Mouse (Mus musculus): Measurements from ENCODE around the gene Smok2b.
"Not testable (repeated sequence)": the region's sequence is repeated elsewhere in the genome, so short reads cannot be mapped to it uniquely, and the experiment has no call there.

Gene Smok2b

DNA sequence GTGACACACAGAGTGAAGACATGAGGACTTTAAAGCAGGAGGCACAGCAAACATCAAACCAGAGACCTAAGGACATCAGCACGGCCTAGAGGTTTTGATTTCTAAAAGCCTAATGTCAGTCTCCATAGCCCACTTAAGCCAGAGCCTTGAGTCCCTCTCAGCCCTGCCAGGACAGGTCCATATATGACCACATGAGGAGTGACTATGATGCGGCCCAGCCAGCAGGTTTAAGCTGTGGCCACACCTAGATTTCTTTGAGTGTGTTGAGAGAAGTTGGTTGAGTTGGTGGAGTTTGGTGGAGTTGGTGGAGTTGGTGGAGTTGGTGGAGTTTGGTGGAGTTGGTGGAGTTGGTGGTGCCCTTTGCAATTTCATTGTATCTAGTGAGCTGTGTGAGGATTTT, at the start of gene Smok2b:
Smok2b (plus strand) TSS at position 301 of the 400 bp plus-strand sequence.
- not testable (repeated sequence) for DNase-seq (ENCODE audit: low spot score)

DNA sequence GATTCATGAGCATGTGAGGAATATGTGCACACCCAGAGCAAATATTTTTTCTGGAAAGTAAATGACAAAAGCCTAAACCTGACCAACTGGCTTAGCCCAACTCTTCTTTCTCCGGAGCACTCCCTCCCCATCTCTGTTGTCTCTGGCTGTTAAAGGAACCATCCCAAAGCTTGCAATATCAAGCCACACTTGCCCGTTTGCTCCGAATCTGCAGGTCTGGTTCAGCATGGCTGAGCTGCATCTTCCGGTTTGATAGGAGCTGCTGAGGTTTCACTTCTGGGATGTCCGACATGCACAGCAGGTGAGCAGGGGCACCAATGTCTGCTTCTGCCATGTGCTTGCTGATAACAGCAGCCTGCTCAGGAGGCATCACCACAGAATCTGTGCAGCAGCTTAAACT, 49.6 kb upstream of the Smok2b start:
- not testable (repeated sequence) for DNase-seq (ENCODE audit: low spot score)

DNA sequence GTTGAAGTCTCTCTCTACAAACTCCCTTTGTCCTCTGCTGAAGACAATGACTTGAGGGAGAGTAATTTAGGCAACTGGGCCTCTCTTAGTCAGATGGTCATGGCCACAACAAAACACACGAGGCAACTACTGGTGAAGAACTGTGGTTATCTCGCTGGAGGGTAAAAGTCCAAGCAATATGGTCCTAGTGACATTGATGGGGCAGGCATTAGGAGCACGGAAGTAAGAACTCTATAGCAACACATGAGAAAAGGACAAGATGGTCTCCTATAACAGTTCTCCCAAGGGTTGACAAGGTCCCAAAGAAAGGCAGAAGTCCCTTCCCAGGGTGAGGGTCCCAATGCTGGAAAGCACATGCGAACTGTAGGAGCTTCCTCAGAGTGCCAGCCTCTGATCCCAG, 47.3 kb upstream of the Smok2b start:
- DNase-seq (ENCODE audit: low spot score): not testable (repeated sequence)

DNA sequence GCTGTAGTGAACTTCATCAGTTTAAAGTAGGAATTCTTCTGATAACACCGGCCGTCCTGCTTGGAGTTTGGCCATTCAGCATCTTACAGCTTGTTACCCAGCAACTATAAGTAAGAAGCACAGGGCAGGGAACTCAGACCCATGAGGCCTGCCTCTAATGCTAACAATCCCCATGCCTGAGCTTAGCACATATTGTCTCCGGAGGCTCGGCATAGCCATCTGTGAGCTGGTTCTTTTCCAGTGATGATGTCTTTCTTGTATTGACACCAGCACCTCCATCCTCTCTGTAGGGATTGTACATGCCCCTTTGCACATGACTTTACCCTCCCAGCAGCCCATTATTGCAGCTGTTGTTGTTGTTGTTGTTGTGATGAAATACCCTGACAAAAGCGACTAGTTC, 45.5 kb upstream of the Smok2b start:
- not testable (repeated sequence) for DNase-seq (ENCODE audit: low spot score)

DNA sequence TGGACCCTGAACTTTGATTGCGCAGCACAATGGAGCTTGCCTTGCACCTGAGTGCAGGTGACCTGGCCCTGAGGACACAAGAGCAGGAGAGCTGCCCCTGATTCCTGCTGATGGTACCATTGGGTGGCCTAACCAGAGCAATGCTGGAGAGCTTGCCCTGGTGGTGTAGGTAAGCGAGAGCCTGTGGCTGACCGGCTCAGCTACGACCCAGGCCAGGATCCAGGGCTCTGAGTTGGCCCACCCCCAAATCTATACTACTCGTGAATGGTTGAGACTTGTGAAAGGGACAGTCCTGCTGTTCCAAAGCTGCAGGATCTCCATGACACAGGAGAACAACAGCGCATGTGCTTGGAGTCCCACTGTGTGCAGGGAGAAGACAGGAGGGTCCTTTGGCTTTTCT, 43.5 kb upstream of the Smok2b start:
- not testable (repeated sequence) for DNase-seq (ENCODE audit: low spot score)

DNA sequence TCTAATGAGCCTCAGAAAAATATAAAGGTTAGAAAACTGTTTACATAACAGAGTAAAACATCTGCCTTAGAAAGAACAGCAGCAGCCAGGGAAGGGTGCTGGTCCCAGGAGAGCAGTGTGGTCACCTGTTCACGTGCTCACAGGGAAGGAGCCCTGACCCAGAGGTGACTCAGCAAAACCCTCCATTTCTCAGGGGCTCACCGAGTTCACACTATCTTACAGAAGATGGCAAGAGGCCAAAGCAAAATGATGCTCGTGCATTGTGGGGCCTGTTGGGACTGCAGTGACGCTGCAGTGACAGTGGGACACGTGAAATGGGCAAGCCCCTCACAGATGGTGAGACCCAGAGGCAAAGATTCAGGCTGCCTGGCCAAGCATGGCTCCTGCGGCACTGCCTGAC, 42.4 kb upstream of the Smok2b start:
- not testable (repeated sequence) for DNase-seq (ENCODE audit: low spot score)

DNA sequence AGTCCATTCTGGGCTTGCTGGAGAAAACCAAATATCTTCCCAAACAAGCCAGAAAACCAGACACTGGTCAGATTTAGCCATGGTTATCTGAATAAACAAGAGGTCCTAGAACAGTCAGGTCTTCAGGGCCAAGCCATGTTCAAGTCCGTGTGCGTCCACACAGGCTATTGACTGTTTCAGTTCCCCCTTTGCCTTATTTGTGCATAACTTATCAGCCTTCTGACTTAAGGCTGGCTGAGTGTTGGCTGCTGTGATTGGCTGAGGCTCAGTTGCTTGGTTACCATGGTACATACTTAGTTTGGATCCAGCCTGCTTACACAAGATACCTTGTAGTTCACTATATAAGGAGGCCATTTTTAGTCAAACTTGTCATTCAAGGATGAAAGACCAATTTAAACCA, 41.2 kb upstream of the Smok2b start:
- not testable (repeated sequence) for DNase-seq (ENCODE audit: low spot score)

DNA sequence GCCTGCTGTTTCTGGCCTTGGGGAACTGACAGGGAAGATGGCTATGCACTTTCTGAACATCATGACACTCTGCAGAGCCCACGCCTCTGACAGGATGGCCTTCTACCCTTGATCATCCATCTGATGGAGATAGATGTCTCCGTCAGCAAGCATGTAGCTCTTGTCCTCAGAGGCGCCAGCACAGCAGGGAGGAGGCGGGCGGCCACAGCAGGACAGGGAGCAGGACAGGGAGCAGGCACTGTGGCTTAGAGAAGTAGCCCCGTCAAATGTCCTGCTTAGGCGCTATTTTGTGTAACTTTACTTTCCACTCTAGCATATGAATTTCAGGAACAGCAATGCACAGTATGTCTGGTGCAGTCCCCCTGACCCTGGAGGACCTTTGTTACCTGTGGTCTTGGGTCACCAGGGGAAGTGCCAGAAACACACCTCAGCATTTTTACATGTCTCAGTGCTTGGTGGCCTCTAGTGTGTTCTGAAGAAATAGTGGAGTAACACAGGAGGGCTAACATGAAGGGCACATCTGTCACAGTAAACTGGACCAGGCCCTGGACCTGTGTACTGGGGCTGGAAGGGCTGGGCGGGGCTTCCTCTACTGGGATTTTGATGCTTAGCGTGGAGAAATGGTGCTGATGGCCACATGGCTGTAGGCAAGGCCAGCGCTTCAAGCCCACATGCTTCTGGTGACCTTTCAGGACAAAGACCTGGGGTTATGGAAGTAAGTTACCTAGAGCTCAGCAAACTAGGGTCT, 39.0 kb upstream of the Smok2b start:
- DNase-seq (ENCODE audit: low spot score): not testable (repeated sequence)

DNA sequence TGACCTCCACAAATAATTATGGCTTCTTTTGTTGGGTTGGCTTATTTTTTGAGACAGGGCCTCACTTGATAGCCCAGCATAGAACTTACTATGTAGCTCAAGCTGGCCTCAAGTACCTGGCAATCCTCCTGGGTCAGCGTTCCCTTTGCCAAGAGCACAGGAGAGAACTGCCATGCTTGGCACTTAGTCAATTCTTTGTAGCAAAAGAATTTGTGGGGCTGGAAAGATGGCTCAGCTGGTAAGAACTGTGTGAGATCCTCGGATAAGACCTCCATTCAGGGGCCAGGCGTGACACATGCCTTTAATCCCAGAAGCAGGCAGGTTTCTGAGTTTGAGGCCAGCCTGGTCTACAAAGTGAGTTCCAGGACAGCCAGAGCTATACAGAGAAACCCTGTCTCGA, 33.6 kb upstream of the Smok2b start:
- not testable (repeated sequence) for DNase-seq (ENCODE audit: low spot score)

DNA sequence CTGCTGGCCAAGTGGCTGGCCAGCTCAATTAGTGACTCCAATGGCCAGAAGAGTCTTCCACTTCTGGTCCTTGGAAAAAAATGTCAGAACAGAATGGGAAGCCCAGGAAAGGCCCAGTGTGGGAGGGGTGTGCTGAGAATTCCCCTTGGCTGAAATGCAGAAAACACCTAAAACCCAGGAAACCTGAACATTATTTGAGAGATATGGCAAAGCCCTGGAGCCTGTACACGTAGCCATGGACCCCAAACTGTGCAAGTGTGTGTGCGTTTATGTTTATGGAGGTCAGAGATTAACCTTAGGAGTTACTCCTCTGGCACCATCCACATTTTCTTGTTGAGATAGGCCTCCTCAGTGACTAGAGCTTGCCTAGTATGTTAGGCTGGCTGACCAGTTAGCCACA, 31.2 kb upstream of the Smok2b start:
- DNase-seq (ENCODE audit: low spot score): not testable (repeated sequence)

DNA sequence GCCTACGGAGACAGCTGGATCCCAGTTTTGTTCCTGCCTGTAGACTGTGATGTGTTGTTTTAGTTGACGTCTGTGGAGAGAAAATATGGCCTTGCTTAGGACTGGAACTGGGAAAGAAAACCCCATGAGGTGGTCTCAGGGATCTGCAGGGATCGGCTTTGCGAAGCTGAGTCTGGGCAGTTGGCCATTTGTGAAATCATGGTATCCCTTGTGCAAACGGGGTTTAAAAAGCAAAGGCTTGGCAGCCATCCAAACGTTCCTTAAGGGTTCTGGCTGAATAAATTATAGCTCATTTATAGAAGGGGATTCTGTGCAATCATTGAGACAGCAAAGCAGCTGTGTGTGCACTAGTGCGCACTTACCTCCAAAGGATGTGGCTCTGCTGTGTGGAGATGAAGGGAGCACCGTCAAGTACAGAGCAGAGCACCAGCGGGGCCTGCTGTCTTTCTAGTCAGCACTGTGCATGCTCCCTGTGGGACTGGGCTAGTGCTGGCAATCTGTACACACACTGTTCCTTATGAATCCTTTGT, 30.1 kb upstream of the Smok2b start:
- not testable (repeated sequence) for DNase-seq (ENCODE audit: low spot score)

DNA sequence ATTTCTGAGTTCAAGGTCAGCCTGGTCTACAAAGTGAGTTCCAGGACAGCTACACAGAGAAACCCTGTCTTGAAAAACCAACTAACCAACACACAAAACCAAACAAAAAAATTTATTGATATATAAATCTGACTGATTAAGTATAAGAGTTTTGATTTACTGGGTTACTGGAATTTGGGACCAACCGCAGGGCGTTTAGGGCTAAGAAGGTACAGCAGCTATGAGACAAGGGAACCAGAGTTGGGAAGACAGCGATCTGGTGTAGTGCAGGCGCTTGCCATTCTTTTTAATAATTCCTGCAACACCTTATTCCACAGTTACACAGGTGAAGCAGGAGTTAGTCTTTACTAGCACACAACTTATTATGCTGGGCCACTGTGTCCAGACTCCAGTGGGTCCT, 28.5 kb upstream of the Smok2b start:
- DNase-seq (ENCODE audit: low spot score): not testable (repeated sequence)

DNA sequence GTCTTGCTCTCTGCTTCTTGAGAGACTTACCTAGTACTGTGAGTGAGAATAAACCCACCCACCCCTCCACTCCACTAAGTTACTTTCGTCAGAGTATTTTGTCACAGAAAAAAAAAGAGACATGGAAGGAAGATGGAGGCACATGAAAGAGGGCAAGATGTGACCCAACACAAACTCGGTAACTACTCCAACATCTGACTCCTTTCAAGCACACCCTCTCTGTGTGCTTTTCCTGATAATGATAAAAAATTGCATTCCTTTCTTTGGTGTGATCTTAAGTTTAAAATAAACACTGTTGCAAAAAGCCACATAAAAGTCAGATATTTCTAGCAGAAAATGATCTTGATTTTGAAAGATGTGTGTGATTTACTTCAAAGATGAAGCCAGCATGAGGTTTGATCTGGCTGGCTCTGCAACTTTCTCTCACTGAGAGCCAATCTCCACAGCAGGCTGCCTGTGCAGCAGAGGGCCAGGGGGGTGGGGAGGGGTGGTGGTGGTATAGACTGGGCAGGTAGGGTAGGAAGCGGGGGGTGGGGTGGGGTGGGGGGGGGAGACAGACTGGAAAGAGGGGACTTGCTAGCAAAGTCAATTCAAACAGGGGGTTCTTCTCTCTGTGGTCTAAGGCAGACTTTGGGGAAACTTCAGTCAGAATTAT, 27.5 kb upstream of the Smok2b start:
- DNase-seq (ENCODE audit: low spot score): not testable (repeated sequence)

DNA sequence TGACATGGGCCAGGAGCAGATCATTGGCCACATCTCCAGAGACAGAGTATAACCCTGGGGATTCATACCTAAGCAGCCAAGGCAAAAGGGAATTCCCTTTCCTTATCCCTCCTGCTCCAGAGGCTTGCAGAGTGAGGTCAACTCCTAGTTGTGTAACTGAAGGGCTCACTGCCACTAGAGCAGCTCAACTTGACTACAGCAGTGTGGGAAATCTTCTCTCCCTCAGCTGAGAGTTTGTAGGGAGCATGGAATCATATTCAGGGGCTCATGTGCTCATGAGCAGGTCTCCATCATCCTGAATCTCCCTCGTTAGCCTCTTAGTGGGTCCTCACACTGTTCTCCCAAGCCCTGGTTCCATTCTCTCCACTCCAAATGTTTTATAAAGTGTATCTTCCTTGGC, 24.8 kb upstream of the Smok2b start:
- DNase-seq (ENCODE audit: low spot score): not testable (repeated sequence)

DNA sequence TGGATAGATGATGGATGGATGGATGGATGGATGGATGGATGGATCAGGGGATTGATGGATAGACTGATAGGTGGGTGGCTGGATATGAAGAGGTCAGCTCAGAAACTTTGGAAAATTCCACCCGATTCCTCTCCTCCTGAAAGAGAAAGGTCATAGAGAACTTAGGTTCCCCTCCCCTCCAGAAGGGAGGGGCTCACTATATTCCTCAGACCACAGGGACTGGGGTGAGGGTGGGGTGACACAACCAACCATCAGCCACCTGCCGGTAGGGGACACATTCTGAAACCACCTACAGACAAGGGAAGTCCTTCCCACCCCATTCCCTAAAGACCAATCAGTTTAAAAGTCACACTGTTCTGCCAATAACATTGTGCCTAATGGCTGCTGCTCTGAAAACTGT, 23.6 kb upstream of the Smok2b start:
- no peak for DNase-seq (ENCODE audit: low spot score)

DNA sequence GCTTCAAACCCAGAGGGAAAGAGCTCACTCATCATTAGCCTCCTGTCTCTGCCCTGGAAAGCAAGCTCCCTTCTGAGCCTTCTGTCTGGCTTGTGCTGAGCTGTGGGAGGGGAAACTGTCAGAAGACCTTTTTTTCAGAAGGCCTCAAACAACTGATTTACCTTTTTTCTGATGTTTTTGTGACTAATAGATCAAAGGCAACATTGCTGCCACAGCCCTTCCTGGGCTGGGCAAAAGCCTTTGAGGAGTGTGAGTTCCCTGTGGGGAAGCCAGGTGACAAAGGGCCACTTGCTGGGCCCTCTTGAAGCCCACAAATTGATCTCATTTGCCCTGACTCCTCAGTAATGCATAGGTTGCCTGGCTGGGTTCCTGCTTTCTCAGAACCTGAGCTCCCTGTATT, 21.6 kb upstream of the Smok2b start:
- DNase-seq (ENCODE audit: low spot score): not testable (repeated sequence)

DNA sequence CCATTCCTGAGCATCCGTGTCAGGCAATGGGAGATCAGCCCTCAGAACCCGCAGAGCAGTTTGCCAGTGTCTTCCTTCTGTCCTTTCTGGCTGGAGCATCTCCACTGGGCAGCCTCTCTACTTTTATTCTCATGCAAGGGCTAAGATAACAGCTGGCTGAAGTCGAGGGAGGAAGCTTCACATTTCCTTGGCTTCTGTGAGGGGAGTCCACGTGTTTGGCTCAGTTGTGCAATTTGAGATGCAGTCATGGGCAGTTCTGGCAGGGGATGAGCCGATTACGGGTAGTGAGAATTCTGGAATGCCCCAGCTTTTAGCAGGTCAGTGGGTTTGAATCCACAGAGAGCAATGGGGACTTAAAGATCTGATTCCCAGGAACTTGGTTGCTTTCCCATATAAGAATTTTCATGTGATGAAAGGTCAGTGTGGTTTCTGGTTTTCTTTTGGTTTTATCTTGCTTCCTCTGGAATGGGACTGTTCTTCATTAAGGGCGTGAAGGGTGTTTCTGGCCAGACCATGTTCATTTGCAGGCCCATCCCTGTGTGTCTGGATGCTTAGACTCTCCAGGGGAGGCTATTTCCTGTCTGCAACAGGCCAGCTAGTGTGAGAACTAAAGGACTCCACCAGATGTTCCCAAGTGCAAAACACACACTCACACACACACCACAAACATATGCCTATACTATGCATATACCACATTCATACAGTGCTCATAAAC, 17.8 kb upstream of the Smok2b start:
- no peak for DNase-seq (ENCODE audit: low spot score)

DNA sequence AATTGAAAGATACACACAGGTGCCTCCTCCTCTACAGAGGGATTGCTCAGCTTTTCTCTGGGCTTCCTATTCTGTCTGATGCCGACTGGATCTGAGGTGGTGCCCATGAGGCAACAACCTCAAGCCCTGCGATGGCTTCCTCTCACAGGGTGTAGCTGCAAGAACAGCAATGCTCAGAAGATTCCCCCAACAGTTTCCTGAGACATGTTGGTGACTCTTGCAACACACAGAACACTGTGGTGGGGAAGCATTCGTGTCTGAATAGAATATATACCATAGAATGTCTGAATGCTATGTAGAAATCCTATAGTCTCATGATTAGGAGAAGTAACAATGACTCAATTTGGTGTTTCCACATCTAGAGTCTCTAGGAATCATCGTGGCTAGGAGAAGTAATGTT, 15.9 kb upstream of the Smok2b start:
- DNase-seq (ENCODE audit: low spot score): no peak

DNA sequence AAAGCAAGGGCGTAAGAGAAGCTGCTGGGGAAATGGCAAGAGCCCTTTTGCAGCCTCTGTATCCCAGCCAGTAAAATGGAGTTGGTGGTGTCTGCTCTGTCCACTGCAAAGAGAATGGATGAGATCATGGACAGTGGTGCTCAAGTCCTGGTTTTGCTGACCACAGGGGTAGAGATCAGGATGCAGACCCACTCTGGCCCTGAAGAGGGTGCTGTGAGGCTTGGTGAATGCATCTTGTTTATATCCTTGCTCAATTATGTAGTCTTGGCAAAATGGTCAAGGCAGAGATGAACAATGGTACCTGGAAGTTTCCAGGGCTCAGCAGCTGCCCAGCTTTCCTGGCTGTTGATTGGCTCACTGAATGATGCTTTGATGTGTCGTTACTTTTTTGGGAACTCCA, 14.5 kb upstream of the Smok2b start:
- no peak for DNase-seq (ENCODE audit: low spot score)

DNA sequence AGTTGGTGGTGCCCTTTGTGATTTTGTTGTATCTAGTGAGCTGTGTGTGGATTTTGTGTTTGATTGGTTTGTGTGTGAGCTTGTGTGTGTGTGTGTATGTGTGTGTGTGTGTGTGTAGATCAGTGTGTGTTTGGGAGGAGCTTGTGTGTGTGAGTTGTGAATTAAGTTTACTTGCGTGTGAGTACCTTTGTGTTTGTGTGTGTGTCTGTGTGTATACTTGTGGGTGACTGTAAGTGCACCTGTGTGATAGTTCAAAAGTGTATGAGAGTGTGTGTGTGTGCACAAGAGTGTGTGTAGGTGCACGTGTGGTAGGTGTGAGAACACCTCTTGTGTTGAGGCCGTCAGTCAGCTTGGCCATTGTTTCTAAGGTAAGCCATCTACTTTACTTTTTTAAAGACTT, 9.2 kb upstream of the Smok2b start, which contains the start of gene Smok2a:
Smok2a (plus strand) TSS at position 301 of the 400 bp plus-strand sequence.
- no peak for DNase-seq (ENCODE audit: low spot score)

DNA sequence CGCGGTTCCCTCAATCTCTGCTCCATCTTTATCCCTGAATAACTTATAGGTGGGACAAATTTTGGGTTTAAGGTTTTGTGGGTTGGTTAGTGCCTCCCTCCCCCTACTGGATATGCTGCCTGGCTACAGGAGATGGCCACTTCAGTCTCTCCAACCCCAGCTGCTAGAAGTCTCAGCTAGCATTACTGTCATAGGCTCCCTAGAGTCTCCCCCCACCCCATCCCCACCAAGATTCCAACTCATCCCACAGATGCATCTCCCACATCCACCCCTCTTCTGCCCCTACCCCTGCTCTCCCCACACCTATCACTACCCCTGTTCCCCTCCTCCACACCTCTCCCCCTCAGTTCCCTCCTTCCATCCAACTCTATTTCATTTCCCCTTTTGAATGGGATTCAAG, 8.1 kb upstream of the Smok2b start:
- DNase-seq (ENCODE audit: low spot score): not testable (repeated sequence)

DNA sequence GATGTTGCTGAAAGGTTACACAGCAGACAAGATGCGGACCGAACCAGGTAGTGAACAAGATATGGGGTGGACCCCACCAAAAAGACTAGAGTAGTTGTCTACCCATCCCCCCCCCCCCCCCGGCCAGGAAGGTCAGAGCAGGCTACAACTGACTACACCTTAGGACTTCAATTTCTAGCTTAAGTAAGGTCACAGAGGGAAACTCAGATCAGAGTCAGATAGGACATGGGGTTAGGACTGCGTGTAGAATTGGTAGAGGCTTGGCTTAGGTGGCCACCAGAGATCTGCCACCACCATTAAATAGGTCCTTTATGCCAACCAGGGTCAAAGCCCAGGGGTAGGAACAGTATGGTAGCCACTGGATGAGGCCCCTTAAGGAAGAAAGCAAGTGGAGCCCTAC, 9.4 kb downstream of the Smok2b start:
- DNase-seq (ENCODE audit: low spot score): not testable (repeated sequence)

All from adipocyte (in vitro differentiated cells).